Mouse (Mus musculus) stomach, adult 2 months (tissue): ENCODE data around the gene Bmt2. TPM values are rescaled to one million over a fixed set of nuclear protein-coding genes. Genes with fewer than 3 reads are reported as not detected.

Experiments
- polyA plus RNA-seq: library from polyadenylated mRNA; depleted of rRNA; stranded (reverse); fragments of >200 nt; gene quantifications from 2 replicates; pipeline ENCODE4 v1.2.3, GENCODE M21; 2012; rRNA removed

Gene Bmt2
- 0.10 and 0.14 TPM in 2 replicates for polyA plus RNA-seq

GRCm38 (mm10) chr6:13677818-13678282, at the start of gene Bmt2:
Gene Bmt2 (minus strand): TSS chr6:13677966.

GRCm38 (mm10) chr6:13607621-13608493, 69.9 kb downstream of the Bmt2 start, which contains the start of gene Tmem168:
Gene Tmem168 (minus strand): TSS chr6:13608100.

Other genes with a start within 250 kb of the Bmt2 start
- gene Tmem168, start 69.9 kb downstream of the Bmt2 start, polyA plus RNA-seq = 1.6 and 4.1 TPM in 2 replicates
- 0.08 and 0.15 TPM in 2 replicates for gene Gpr85, start 162.0 kb upstream of the Bmt2 start, polyA plus RNA-seq
- 2.1 and 3.1 TPM in 2 replicates for gene 2610001J05Rik, start 193.6 kb upstream of the Bmt2 start, polyA plus RNA-seq